Mouse (Mus musculus): ENCODE data around the gene Dnah8.
A peak's percentile ranks its signal among the peaks of the same experiment; 100 is the strongest.
"Not testable (repeated sequence)": the region's sequence is repeated elsewhere in the genome, so short reads cannot be mapped to it uniquely, and the experiment has no call there.

Dnah8 gene

GRCm38 (mm10) chr17:30624132-30624531 lies at the start of gene Dnah8:
TSS of gene Dnah8 (plus strand) at chr17:30624354.
- not testable (repeated sequence) for DNase-seq

- no peak for DNase-seq
Measured at GRCm38 (mm10) chr17:30574783-30575075, 49.4 kb upstream of the Dnah8 start.

GRCm38 (mm10) chr17:30575121-30575904 lies 48.8 kb upstream of the Dnah8 start:
- DNase-seq, result peak; percentile 40 to 54

DNA sequence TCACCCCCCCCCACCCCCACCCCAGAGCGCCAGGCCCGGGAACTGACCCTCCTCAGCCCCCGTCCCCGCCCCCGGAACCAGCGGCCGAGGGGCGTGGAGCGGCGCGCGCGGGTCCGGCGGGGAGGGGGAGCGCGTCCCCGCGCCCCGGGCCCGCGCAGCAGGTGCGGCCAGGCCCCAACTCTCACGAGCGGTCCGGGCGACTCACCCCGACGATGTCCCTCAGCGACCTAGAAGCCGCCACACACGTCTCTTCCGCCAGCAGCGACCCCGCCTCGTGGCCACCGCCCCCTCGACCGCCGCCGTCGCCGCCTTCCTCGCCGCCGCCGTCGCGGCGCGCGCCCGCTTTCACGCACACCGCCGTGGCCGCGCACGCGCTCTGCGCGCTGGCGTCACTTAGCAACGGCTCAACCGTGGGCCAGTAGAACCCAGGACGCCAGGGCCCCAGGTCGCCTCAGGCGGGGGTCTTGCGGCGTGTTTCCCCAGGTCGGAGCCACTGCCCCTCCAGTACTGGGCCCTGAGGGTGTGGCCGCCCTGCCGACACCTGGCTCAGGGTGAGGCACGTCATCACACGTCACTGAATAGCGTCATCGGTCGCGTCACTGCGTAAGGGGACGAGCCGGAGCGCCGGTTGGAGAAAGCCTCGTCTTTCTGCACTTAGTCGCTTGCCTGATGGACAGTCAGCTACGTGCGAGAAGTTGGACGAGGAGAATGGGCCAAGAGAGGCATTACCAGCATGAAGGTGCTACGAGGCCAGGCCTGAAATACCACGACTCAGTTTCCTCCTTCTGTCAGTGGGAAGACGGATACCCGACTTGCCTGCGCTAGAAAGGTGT lies 48.0 kb upstream of the Dnah8 start, which contains the start of gene Btbd9:
Gene Btbd9, minus strand, starts transcription at position 548 of the 833 bp plus-strand sequence.
- peak; percentile 94 for DNase-seq

DNA sequence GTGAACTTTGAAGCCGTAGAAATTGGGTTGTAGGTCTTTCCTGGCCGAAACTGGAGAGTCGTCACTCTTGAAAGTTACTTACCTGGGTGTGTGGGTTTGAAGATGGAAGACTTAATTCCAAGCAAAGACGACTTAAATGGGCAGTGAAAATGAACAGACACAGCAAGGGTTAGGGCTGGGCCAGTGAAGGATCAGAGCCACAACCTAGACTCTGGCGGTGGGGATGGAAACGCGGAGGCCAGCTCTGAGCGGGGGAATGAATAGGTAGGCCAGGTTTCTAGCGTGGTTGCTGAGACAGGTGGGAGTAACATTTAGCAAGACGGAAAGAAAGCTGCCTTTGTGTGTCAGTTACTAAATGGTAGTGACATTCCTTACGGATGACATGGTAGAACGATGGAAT lies 47.2 kb upstream of the Dnah8 start:
- DNase-seq, result no peak

DNA sequence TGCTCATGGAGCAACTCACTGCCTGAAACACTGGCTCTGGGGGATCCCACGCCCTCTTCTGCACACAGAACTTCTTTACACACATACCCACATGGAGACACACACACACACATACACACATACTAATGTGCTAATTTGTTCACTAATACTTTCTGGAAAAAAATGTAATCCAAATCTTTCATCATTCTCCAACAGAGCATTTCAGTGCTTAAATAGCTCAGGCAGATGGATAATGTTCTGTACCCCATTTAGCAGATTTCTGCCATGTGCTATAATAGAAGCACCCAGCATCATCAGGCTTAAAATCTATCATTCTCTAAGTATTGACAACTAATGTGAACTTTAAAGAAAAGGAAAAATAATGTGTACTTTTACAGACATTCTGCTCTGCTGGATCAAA lies 43.4 kb upstream of the Dnah8 start:
- DNase-seq, result no peak

DNA sequence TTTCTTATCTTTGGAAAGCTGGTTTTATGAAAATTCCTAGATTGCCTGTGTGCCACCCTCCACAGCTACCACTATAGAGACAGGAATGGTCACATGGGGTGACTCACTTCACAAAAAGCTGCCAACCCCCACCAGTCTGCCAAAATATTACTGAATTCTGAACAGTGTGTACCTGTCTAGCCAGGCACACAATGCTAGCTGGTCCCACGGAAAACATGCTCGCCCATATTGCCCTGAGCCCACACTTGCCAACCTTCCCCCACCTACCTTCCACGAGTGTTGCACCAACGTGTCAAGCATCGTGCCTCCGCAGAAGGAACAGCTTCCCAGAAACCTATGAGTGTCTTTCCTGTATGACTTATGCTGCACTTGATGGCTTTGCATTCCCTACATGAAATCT lies 43.0 kb upstream of the Dnah8 start:
- DNase-seq, result no peak

DNA sequence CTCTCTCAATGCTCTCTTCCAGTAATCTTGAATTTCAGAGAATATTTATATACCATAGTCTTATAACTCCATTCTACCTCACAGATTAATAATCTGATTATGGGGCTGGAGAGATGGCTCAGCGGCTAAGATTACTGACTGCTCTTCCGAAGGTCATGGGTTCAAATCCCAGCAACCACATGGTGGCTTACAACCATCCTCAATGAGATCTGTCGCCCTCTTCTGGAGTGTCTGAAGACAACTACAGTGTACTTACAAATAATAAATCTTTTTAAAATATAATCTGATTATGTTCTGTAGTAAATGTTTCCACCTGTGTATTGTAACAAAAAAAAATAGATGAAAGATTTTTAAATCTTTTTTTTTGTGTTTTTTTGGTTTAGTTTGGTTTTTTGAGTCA lies 41.8 kb upstream of the Dnah8 start:
- DNase-seq, result no peak

GRCm38 (mm10) chr17:30583258-30584001 lies 40.7 kb upstream of the Dnah8 start:
- DNase-seq, result no peak

GRCm38 (mm10) chr17:30590417-30591198 lies 33.5 kb upstream of the Dnah8 start:
- peak; percentile 64 to 75 for DNase-seq

DNA sequence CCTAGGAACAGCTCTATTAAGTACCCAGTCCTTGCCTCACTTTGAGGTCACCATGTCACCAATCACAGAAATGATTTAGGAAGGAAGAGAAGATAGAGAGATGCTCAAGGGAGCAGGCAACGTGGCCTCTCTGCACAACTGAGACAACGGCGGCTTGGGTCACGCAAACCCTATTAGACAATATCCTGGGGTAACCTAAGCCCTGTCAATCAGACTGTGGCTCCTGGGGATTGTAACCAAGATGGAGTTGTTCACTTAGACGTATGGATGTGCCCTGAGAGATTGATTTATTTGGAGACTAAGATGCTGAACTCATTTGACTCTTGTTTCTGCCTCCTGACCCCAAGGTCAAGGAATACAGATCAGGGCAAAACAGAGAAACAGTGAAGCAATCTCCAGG lies 29.7 kb upstream of the Dnah8 start:
- no peak for DNase-seq

GRCm38 (mm10) chr17:30594846-30595245 lies 29.3 kb upstream of the Dnah8 start:
- DNase-seq, result no peak

- DNase-seq, result no peak
Measured at GRCm38 (mm10) chr17:30597786-30598185, 26.4 kb upstream of the Dnah8 start.

- DNase-seq, result no peak
Measured at GRCm38 (mm10) chr17:30598300-30598699, 25.9 kb upstream of the Dnah8 start.

GRCm38 (mm10) chr17:30602175-30602574 lies 22.0 kb upstream of the Dnah8 start:
- no peak for DNase-seq

GRCm38 (mm10) chr17:30604296-30604695 lies 19.9 kb upstream of the Dnah8 start:
- DNase-seq, result no peak

- DNase-seq, result no peak
Measured at GRCm38 (mm10) chr17:30605001-30605400, 19.2 kb upstream of the Dnah8 start.

DNA sequence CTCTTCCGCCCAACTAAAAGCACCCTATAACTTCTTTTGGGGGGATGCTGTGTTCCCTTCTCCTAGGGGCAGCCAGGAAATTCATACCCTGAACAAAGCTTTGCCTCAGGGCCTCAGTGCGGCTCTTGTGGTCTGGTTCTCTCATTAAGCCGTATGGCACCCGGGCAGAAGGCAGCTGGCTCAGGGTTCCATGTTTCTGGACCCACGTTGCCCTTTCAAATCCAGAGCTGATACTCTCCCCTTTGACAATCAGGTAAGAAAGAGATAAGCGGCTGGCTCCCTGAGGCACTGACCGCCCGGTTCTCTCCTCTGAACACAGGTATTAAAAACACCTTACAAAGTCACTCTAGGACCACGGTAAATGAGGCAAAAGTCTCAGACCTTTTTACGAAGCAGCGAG lies 17.9 kb upstream of the Dnah8 start:
- DNase-seq, result no peak

DNA sequence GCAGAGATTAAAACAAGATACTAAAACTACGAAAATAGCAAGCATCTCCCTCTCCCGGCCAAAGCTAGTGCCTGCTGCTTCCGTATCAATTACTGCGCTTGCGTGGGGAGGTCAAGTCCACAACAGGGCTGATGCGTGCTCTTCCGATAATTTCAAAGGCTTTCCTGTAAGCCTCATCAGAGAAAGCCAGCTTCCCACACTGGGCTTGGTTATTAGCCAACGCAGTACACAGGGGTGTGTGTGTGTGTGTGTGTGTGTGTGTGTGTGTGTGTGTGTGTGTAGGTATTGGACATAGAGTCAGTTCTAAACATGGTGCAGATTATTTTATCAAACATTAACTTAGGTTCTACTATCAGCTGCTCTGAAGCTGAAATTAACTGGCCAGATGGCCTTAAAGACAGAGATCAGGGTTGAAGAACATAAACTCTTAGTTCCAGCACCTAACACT lies 17.5 kb upstream of the Dnah8 start:
- DNase-seq, result no peak

GRCm38 (mm10) chr17:30607330-30607729 lies 16.8 kb upstream of the Dnah8 start:
- DNase-seq, result no peak

GRCm38 (mm10) chr17:30607909-30608495 lies 16.2 kb upstream of the Dnah8 start:
- DNase-seq, result no peak

Measured in lung, adult 18-20 months (tissue).